ENCODE assay signal across 12 mouse cellular contexts in genomic region chr5:140250370-140250769, GRCm38 (mm10).
DNase-seq lines count a peak whose midpoint lies in the region; ATAC-seq and TF ChIP-seq lines count a peak whose summit lies in the region.
"Had no signal": no experiment of that assay in that cellular context is flagged by ENCODE, and none has a peak within 500 bp of the region (broad histone marks: within the 10 kb centered on the region; RNA-seq: fewer than 3 reads in every experiment).

No protein-coding gene starts in this region.

- H3K4me1 ChIP-seq in hindbrain, postnatal 0 days (ENCODE audit: insufficient read depth, low read length): no peaks in the 10 kb centered on the region
- no peaks in the 10 kb centered on the region for H3K4me1 ChIP-seq in hindbrain, embryonic 11.5 days (replicated peaks; ENCODE audit: control insufficient read depth, insufficient read depth, low read length)
- peaks cover 10% of the 10 kb centered on the region for H3K4me1 ChIP-seq in midbrain, embryonic 12.5 days
- H3K4me1 ChIP-seq in midbrain, embryonic 10.5 days: peaks cover 9% of the 10 kb centered on the region
- H3K4me1 ChIP-seq in olfactory bulb, adult 2 months (ENCODE audit: control insufficient read depth, insufficient read depth, low read length): peaks cover 9% of the 10 kb centered on the region; the same call in 1 of the 2 replicates
- H3K4me1 ChIP-seq: heart, embryonic 15.5 days; limb, embryonic 10.5 days had no signal

- no peak overlapping the region for H3K9ac ChIP-seq in hindbrain, postnatal 0 days (replicated peaks; ENCODE audit: low read length)
- no peak overlapping the region for H3K9ac ChIP-seq in hindbrain, embryonic 11.5 days (ENCODE audit: low read depth, low read length)
- H3K9ac ChIP-seq in midbrain, embryonic 12.5 days (replicated peaks): no peak overlapping the region
- H3K9ac ChIP-seq: heart, embryonic 15.5 days had no signal

- H3K36me3 ChIP-seq in hindbrain, postnatal 0 days (ENCODE audit: insufficient read depth, low read length): no peaks in the 10 kb centered on the region
- H3K36me3 ChIP-seq in hindbrain, embryonic 11.5 days (ENCODE audit: control insufficient read depth, insufficient read depth, low read length): no peaks in the 10 kb centered on the region
- peaks cover 6% of the 10 kb centered on the region; the same call in 1 of the 2 replicates for H3K36me3 ChIP-seq in midbrain, embryonic 12.5 days
- H3K36me3 ChIP-seq in midbrain, embryonic 10.5 days: peaks cover 6% of the 10 kb centered on the region
- H3K36me3 ChIP-seq: heart, embryonic 15.5 days had no signal

- H3K9me3 ChIP-seq in hindbrain, postnatal 0 days (ENCODE audit: low read length): no peaks in the 10 kb centered on the region
- H3K9me3 ChIP-seq in hindbrain, embryonic 11.5 days (ENCODE audit: control insufficient read depth, low read length): no peaks in the 10 kb centered on the region
- H3K9me3 ChIP-seq in midbrain, embryonic 12.5 days: no peaks in the 10 kb centered on the region
- H3K9me3 ChIP-seq in midbrain, embryonic 10.5 days (replicated peaks): no peaks in the 10 kb centered on the region
- H3K9me3 ChIP-seq: heart, embryonic 15.5 days; limb, embryonic 10.5 days had no signal

- H3K27me3 ChIP-seq in hindbrain, postnatal 0 days (ENCODE audit: insufficient read depth, low read length): no peaks in the 10 kb centered on the region
- no peaks in the 10 kb centered on the region for H3K27me3 ChIP-seq in hindbrain, embryonic 11.5 days (ENCODE audit: control insufficient read depth, insufficient read depth, low read length)
- H3K27me3 ChIP-seq in midbrain, embryonic 12.5 days: no peaks in the 10 kb centered on the region
- H3K27me3 ChIP-seq in midbrain, embryonic 10.5 days (ENCODE audit: low read depth, poor library complexity, severe bottlenecking): no peaks in the 10 kb centered on the region
- H3K27me3 ChIP-seq: heart, embryonic 15.5 days had no signal

- WGBS in hindbrain, postnatal 0 days: 76% methylated on average over 3 of the region's 3 CpGs
- WGBS in hindbrain, embryonic 11.5 days: 89% methylated on average over 3 of the region's 3 CpGs
- WGBS in midbrain, embryonic 12.5 days: 84% methylated on average over 3 of the region's 3 CpGs
- 93% methylated on average over 3 of the region's 3 CpGs for WGBS in midbrain, embryonic 10.5 days
- 82% methylated on average over 3 of the region's 3 CpGs for WGBS in olfactory bulb, adult 2 months

- TF ChIP-seq POLR2A in olfactory bulb, adult 2 months (IDR thresholded peaks at IDR 0.05; ENCODE audit: insufficient read depth, low read depth, low read length): no peak

- peak; percentile 29 for DNase-seq in cerebellum, postnatal 10 days
- DNase-seq in cerebellum, postnatal 4 days (ENCODE audit: low spot score in 2 of 2): no peak
- peak; percentile 73 for DNase-seq in hindbrain, postnatal 0 days (ENCODE audit: low spot score)
- DNase-seq in hindbrain, embryonic 11.5 days (ENCODE audit: low spot score): no peak
- DNase-seq in midbrain, embryonic 10.5 days (ENCODE audit: low spot score): no peak
- no peak for DNase-seq in layer of hippocampus, postnatal 14 days (ENCODE audit: low spot score in 2 of 2)
- DNase-seq: cerebellum, postnatal 25 days; lung, postnatal 14 days had no signal

- no peak overlapping the region for H3K4me3 ChIP-seq in hindbrain, postnatal 0 days (ENCODE audit: low read length)
- H3K4me3 ChIP-seq in hindbrain, embryonic 11.5 days (ENCODE audit: low read depth, low read length): no peak overlapping the region
- no peak overlapping the region for H3K4me3 ChIP-seq in midbrain, embryonic 12.5 days
- H3K4me3 ChIP-seq in midbrain, embryonic 10.5 days: no peak overlapping the region
- H3K4me3 ChIP-seq in olfactory bulb, adult 2 months (ENCODE audit: insufficient read depth, low read depth, low read length): no peak overlapping the region
- H3K4me3 ChIP-seq: heart, embryonic 15.5 days; limb, embryonic 10.5 days had no signal

- peak; percentile 83 for ATAC-seq in hindbrain, postnatal 0 days
- no peak for ATAC-seq in hindbrain, embryonic 11.5 days (ENCODE audit: low FRiP score)
- no peak for ATAC-seq in midbrain, embryonic 12.5 days (ENCODE audit: low FRiP score, low read depth)

- H3K27ac ChIP-seq in hindbrain, postnatal 0 days: no peak overlapping the region
- H3K27ac ChIP-seq in hindbrain, embryonic 11.5 days (ENCODE audit: low read depth, low read length): no peak overlapping the region
- peak overlapping the region; percentile 3; the same call in 1 of the 2 replicates for H3K27ac ChIP-seq in midbrain, embryonic 12.5 days (replicated peaks)
- no peak overlapping the region for H3K27ac ChIP-seq in midbrain, embryonic 10.5 days (replicated peaks)
- H3K27ac ChIP-seq in olfactory bulb, adult 2 months (ENCODE audit: insufficient read depth, low read depth, low read length): no peak overlapping the region
- H3K27ac ChIP-seq: heart, embryonic 15.5 days; limb, embryonic 10.5 days had no signal

- peak; percentile 76 for TF ChIP-seq CTCF in hindbrain, postnatal 0 days (IDR thresholded peaks at IDR 0.05; ENCODE audit: low read depth)
- peak; percentile 53; the same call in 1 of the 2 replicates for TF ChIP-seq CTCF in olfactory bulb, adult 2 months (IDR thresholded peaks at IDR 0.05; ENCODE audit: insufficient read depth, low read depth, low read length)

- no peak overlapping the region for H3K4me2 ChIP-seq in hindbrain, postnatal 0 days (ENCODE audit: low read depth, low read length)
- no peak overlapping the region for H3K4me2 ChIP-seq in hindbrain, embryonic 11.5 days (replicated peaks; ENCODE audit: low read depth, low read length)
- H3K4me2 ChIP-seq in midbrain, embryonic 12.5 days (replicated peaks): no peak overlapping the region
- H3K4me2 ChIP-seq: heart, embryonic 15.5 days had no signal

Comparison
In these comparisons a context has a peak if more than half of its experiments do, and no peak if none do; other contexts are left out.
1. DNase-seq: peak in cerebellum, postnatal 10 days (2 of 2) and hindbrain, postnatal 0 days (single experiment); none in cerebellum, postnatal 4 days (0 of 2), hindbrain, embryonic 11.5 days (single experiment), midbrain, embryonic 10.5 days (single experiment) and layer of hippocampus, postnatal 14 days (0 of 2).